Mouse (Mus musculus) kidney, postnatal 10 days (tissue): ENCODE measurements at regions not wholly inside any gene's neighbourhood (a gene's known extent, or its start where the extent isn't known, plus 50 kb on each side); places are given as distances from the start of the nearest gene placed in this dataset.
"Not testable (repeated sequence)": the region's sequence is repeated elsewhere in the genome, so short reads cannot be mapped to it uniquely, and the experiment has no call there.

Experiments
- DNase-seq: peaks from one replicate; pipeline ENCODE4 v3.0.0; 2021; ENCODE audit warnings: mixed read lengths

DNA sequence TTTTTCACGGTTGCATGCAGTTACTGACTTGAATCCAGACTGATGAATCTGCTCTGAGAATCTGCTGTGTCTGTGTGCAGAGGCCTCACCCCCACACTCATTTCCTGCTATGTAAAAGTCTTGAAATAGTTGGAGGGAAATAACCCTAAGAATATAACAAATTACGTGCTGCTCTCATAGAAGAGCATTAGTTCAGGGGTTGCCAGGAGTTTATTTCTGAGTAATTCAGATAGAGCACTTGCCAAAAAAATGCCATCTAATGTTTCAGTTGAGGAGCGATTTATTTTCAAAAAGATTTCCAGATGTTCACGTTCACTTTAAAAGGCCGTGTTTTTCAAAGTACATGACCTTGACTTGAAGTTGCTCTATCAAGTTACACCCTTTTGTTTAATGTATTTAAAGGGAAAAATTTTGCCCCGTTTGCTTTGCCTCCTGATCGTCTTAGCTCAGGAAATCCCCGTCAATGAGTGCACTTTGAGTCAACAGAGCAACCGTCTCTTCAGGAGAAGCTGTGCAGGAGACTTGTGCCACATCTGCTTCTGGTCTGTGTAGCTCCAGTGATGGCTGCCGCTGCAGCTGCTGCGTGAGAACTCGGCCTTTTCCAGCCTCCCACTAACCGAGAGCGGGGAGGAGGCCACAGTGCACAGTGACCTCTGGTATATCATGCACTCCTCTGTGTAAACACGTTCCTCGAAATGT is 50.9 kb upstream of the Sec61g start:
- peak; percentile 36 for DNase-seq

GRCm38 (mm10) chr11:16561727-16562126 is 53.4 kb upstream of the Sec61g start:
- DNase-seq: no peak

GRCm38 (mm10) chr11:16589085-16589680 is 80.9 kb upstream of the Sec61g start:
- DNase-seq: no peak

DNA sequence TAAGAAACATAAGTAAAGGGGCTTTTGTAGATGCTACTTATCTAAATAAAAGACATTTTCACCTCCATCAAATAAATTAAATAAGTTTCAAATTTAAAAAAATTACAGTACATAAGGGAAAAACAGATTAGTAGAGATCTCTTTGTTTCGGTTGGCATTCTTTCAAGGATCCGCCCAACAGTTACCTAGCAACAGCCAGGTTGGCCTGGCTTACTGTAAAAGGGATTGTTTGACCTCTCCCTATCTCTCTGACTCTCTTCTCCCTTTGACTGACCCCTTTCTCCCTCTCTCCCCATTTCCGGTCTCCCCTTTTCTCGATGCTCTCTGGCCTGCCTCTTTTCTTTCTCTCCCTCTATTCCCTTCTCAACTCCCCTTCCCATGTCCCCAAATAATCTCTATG is 82.3 kb upstream of the Sec61g start:
- DNase-seq: no peak

- peak; percentile 87 for DNase-seq
Measured at GRCm38 (mm10) chr11:16591471-16591921, 83.2 kb upstream of the Sec61g start.

- peak; percentile 13 for DNase-seq
Measured at GRCm38 (mm10) chr11:16592006-16592405, 83.7 kb upstream of the Sec61g start.

DNA sequence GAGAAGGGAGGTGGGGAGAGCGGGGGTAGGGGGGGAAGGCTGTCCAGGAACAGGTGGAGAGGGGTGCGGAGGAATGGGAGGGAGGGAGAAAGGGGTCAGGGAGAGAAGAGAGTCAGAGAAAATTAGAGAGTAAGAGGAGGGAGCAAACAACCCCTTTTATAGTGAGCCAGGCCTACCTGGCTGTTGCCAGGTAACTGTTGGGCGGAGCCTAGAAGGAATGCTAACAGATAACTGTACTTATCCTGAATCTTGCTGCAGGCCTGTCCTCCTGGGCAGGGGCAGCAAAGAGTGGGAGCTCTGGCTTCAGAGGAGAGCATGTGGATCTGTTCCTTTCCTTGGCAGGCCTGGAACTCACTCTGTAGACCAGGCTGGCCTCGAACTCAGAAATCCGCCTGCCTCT is 84.5 kb upstream of the Sec61g start:
- DNase-seq: no peak

GRCm38 (mm10) chr11:16594832-16595231 is 86.5 kb upstream of the Sec61g start:
- DNase-seq: no peak

DNA sequence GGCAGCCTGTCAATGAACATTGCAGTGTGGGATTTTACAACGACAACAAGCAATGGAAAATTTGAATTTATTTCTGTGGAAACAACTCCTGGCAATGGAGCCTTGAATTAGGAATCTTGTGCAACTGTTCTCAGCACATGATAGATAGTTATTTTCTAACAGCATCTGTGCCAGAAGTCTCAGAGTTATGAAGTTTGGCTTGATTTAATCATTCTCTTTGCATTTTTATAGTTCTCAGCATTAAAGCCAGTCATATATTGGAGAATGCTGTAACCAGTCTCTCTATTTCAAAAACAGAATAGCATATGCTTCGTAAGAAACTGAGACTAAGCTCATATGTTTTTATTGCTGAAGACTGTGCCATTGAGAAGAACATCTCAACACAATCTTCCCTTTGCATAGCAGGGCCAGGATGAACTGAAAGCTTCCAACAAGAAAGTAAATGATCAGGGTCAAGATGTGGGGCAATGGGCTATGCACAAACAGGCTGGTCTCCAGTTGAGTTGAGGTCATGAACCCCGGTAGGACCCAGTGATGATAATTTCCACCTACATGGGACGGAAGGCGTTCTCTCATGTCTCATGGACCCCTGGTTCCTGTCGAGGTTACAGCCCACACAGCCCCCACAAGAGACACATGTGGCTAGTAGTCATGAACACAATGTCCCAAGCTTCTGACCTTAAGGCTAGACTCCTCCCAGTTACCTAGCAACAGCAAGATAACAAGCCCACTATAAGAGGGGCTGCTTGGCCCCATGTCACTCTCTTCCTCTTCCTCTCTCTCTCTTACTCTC is 89.0 kb upstream of the Sec61g start:
- DNase-seq: no peak

DNA sequence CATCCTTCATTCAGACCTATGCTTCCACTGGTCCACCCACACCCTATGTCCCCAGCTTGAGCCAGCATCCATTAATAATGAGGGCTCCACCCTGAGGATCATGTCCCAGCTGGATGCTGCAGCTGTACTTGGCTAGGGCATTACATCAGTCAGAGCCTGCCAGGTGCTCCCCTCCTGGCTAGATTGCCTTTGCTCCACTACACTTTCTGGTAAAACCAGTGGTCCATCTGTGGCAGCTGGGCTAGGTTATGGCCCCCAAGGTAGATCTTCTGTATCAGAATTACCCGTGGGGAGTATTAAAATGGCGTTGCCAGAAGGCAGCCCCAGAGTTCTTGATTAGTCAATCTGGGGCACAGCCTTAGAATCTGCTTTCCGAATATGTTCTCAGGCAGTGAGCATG is 94.7 kb upstream of the Sec61g start:
- DNase-seq: no peak

DNA sequence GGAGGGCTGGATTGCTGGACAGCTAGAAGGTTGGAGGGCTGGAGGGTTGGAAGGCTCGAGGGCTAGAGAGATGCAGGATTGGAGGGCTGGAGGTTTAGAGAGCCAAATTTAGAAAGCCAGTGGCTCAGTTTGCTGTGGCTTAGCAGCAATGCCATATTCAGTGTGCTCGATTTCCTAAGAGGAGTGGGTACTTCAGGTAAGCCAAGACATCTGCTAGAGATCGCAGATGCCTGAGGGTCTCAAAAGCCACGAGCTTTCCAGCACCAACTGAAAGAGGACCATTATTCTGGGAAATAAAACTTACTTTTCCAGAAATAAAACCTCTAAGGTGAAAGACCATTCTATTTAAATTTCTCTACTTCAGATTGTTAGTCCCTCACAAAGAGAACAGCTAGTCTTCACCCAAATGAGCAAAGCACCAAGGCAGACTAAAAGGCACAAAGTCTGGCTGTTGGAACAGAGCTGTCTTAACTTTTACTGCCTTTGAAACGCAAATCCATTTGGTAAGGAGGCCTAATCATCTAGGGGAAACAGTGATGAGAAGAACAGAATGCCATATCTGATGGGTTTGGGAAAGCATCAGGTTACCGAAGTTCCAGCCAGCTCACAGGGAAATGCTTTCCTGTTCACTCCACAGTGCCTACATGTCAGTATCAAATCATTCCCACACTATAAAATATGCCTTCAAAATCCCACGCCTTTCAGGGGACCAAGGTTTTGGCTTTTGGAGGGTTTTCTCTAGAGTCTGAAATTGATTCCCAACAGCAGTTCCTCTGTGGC is 98.3 kb upstream of the Sec61g start:
- DNase-seq: no peak

DNA sequence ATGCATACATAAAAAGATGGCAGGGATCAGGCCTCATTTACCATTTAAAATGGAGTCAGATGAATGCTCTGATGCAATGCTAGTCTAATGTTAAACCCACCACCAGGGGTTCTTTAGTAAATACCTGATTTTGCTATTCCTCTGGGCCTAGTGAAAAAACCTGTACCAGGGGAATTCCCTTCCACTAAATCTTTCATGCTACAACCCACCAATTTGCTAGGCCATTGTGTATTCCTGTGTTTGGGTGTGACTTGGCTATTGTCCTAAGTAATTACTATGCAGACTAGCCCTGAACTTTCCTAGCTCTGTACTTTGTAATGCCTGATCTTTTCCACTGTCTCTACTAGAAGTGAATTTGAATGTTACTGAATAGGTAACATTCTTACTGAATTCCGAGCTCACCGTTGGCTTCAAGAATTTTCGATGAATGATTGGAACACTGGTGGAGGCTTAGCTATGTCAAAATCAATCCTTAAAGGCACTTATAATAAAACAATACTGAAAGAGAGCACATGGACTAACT is 99.7 kb upstream of the Sec61g start:
- DNase-seq: not testable (repeated sequence)

DNA sequence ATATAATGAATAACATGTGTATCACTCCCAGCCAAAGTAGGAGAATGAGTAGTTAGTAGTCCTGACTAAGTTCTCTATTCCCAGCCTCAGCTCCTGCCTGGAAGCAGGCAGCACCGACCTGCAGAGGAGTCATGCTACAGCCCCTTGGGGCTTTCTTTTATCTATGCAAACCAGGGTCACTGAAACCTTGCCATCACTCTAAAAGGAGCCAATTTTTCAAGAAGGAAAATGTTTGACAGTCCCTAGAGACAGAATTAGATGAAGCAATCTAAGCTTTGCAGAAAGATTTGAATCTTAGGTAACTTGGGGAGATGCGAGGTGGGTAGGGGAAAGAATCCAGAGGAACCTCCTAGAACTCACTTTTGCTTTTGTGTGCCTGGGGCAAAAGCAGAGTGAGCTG is 103.5 kb upstream of the Sec61g start:
- DNase-seq: no peak

DNA sequence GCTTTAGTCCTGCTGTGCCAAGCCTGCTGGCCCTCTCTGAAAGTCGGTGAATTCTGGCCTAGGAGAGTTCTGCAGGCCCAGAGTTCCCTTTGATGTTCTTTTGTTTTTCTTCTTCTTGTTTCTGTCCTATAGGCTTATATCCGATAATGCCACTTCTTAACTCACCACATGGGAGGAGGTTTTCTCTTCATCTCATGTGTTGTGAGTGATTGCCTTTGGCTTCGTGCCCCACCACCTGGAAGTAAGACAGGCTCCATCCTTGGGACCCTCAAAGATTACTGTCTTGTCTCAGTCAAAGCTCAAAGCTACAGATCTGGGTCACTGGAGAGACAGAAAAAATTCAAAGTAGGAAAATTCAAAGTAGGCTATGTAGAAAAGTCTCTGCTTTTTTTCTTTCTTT is 104.2 kb upstream of the Sec61g start:
- no peak for DNase-seq

- DNase-seq: no peak
Measured at GRCm38 (mm10) chr11:16619736-16620135, 111.5 kb upstream of the Sec61g start.

DNA sequence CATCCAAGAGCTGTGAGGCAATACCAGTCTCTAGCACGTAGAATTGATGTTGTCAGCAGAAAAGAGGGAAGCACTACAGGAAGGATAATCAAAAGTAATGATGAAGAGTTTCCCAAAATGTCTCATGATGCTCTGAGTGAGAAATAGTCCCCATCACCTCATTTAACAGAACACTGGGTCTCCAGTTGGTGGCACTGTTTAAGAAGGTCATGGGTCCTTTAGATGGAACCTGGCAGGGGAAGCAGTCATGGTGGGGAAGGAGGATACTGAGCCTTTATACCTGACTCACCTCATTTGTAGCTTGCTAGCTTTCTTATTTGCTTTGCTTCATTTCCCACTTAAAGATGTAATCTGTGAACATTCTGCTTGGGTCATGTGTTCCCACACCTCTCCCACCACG is 115.4 kb upstream of the Sec61g start:
- DNase-seq: no peak

DNA sequence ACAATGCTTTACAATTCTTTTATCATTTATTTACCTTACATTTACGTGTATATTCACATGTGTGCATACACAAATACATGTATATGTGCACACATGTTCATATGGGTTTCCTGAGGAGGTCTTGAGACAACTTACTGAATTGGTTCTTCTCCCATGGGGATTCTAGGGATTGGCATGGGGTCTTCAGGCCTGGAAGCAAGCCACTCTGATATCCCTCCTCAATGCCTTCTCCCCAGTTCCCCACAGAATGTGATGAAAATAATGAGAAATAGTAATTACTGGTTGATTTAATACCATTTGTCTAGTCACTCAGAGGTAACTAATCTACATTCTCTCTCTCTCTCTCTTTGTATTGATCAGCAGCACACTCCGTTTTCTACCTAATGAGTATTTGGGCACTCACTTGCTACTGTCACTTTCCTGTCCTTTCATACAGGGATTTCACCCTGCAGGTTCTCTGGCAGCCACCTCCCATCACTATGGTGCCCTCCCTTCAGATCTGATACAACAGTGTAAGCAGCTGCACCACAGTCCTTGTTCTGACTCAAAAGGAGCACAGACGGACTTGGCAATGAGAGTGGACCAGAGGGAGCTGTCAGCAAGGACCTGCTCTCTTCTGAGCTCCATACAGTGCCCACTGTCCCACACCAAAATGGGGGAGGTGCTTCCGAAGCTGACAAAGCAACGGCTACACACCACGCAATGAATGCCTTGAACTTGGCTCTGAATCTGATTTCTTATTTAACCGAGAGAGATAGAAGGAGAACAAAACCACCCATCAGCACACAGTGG is 119.2 kb upstream of the Sec61g start:
- no peak for DNase-seq

DNA sequence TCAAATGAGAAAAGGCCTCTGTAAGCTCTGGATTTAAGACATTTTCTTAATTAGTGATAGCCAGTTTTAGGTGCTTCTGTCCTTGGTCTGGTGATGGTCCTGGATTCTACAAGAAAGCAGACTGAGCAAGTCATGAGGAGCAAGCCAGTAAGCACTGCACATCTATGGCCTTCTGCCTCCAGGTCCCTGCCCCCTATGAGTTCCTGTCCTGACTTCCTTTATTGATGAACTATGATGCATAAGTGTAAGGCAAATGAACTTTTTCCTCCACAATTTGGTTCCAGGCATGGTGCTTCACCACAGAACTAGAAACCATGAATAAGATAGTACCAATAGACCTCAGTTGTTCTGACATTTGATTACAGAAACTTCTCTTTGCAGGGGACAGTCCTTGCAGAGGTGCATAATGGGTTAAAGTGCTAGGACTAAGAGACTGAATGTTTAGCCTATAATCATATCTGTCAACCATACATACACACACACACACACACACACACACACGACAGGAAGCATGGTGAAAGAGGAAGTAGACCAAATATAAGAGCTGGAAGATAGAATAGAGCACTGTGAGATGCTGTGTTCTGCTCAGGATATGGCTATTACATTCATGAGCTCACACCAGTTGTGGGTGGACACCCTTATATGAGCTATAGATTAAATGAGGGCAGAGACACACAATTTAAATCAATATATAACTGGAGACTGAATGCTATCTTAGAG is 121.3 kb upstream of the Sec61g start:
- DNase-seq: no peak

DNA sequence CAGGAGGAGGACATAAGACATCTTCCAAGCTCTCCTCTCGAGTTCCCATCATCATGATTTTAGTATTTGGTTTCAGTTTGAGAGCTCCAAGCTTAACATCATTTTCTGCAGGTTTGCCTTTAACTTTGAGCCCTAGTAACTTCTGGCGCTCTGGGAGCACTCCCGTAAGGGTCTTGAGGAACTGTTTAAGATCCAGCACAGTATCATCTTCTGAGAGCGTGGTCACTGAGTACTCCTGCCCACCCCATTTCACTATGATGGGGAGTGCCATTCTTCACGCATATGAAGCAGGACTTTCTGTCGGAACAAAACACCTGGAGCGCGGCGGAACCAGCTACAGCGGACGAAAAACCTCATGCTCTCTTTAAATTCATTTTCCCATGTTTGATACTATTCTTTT is 116.2 kb upstream of the Egfr start:
- DNase-seq: not testable (repeated sequence)

DNA sequence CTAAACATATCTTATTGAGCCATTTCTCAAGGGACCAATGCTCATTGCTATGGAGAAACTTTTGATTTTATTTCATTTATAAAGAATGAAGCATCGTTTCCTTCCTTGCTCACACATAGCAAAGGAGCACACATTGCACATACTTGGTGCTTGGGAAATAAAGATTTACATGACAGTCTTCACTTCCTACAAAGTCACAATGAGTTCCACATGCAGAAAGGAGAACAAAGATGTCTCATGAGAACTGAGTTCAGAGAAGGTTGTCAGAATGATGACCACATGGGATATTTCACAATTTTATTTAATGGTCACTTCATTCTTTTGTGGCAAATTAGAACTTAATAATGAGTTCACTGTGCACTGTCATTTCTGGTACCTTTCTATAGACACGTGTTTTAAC is 114.3 kb upstream of the Egfr start:
- DNase-seq: no peak

DNA sequence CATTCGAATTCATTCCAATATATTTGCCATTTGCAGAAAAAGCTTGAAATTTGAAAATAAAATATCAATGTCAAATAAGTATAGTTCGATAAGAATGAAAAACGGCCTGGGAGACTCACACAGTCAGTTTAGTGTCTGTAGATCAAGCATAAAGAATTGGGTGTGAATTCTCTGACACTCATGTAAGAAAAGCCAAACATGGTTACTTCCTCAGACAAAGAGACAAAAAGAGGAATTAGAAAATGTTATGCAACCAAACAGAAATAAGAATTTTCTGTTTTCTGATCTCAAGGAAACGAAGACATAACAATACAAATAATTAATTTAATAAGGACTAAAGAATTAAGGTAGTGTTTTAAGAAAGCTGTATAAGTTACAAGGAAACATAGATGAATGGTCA is 113.7 kb upstream of the Egfr start:
- no peak for DNase-seq
